Mouse (Mus musculus) stomach, embryonic 15.5 days (tissue): ENCODE data around the gene Gm45837. TPM values are rescaled to one million over a fixed set of nuclear protein-coding genes. Genes with fewer than 3 reads are reported as not detected.

Experiments
- ATAC-seq: fragments of 200-750 bp; cut with Nextera tagmentation; 2 replicates; pipeline ENCODE4 v1.8.0; 2017; ENCODE audit warnings: low read depth, moderate number of reproducible peaks, moderate TSS enrichment; ENCODE audit not compliant: insufficient read depth, low FRiP score
- H3K27ac ChIP-seq: fragments of 300-500 bp; sonication (generic); 2 replicates; pipeline ENCODE4 v1.5.1; 2015; ENCODE audit warnings: mild to moderate bottlenecking, inconsistent platforms
- H3K27me3 ChIP-seq: fragments of 300-500 bp; sonication (generic); replicated peaks from 2 replicates; pipeline ENCODE4 v1.6.1; 2015; ENCODE audit warnings: inconsistent platforms
- H3K36me3 ChIP-seq: fragments of 300-500 bp; sonication (generic); 2 replicates; pipeline ENCODE4 v1.6.1; 2015; ENCODE audit warnings: inconsistent platforms
- H3K4me1 ChIP-seq: fragments of 300-500 bp; sonication (generic); 2 replicates; pipeline ENCODE4 v1.6.1; 2015; ENCODE audit warnings: inconsistent platforms
- H3K4me2 ChIP-seq: fragments of 300-500 bp; sonication (generic); 2 replicates; pipeline ENCODE4 v1.6.1; 2015; ENCODE audit warnings: mild to moderate bottlenecking, inconsistent platforms
- H3K4me3 ChIP-seq: fragments of 300-500 bp; sonication (generic); replicated peaks from 2 replicates; pipeline ENCODE4 v1.5.1; 2015; ENCODE audit warnings: inconsistent platforms
- H3K9ac ChIP-seq: fragments of 300-500 bp; sonication (generic); 2 replicates; pipeline ENCODE4 v1.6.1; 2015; ENCODE audit warnings: inconsistent platforms
- H3K9me3 ChIP-seq: fragments of 300-500 bp; sonication (generic); 2 replicates; pipeline ENCODE4 v1.6.1; 2016; ENCODE audit warnings: inconsistent platforms
- WGBS: fragments of 180-500 bp; shearing (Covaris S2); methylation state at CpG from one replicate; pipeline ENCODE4 v1.1.7; 2015; 5-methylcytosine and 5-hydroxymethylcytosine counted together
- polyA plus RNA-seq: library from polyadenylated mRNA; unstranded; fragments of >200 nt; fragmentation: Nextera tagmentation; extraction: Ambion mirVana; gene quantifications from 2 replicates; pipeline ENCODE4 v1.2.1, GENCODE M21; 2015

Gm45837 gene
- polyA plus RNA-seq, 1 experiment from 2014 or later, result 8.0 TPM

- H3K9ac ChIP-seq, result no peak overlapping the region
- no peaks in the 10 kb centered on the region for H3K9me3 ChIP-seq
- no peak overlapping the region for H3K4me3 ChIP-seq
- no peaks in the 10 kb centered on the region for H3K27me3 ChIP-seq
- no peak overlapping the region for H3K4me2 ChIP-seq
- 29% methylated on average over 4 of the region's 4 CpGs for WGBS
- H3K36me3 ChIP-seq, result no peaks in the 10 kb centered on the region
- H3K4me1 ChIP-seq, result no peaks in the 10 kb centered on the region
- no peak for ATAC-seq
- H3K27ac ChIP-seq, result no peak overlapping the region
Observed at GRCm38 (mm10) chr7:101490952-101491351, 80.3 kb downstream of the Gm45837 start.

DNA sequence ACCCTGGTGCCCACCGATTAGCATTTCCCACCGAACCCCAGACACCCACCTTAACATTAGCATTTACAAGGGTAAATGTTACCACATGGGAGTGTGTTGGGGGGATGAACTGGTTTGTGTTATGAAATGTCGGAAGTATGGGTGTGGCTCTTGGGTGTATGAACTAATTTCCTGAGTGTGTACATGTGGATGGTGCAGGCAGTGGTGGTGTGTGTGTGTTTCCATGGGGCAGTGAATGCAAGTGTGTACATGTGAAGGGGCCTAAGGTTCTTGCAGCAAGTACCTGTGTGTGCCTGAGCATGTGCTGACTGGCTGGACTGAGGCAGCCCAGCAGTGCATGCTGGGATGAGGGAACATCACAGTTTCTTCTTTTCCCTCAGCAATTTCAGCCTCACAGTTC is 87.7 kb downstream of the Gm45837 start:
- H3K9ac ChIP-seq, result no peak overlapping the region
- H3K9me3 ChIP-seq, result no peaks in the 10 kb centered on the region
- no peak overlapping the region for H3K4me3 ChIP-seq
- WGBS, result 75% methylated on average over 3 of the region's 3 CpGs
- H3K27ac ChIP-seq, result no peak overlapping the region
- no peak overlapping the region for H3K4me2 ChIP-seq
- 0 out of 2 replicates have a peak, but pooled peaks cover 2% of the 10 kb centered on the region for H3K27me3 ChIP-seq
- no peaks in the 10 kb centered on the region for H3K36me3 ChIP-seq
- no peak for ATAC-seq
- no peaks in the 10 kb centered on the region for H3K4me1 ChIP-seq

- no peak for ATAC-seq
- no peak overlapping the region for H3K4me3 ChIP-seq
- no peak overlapping the region for H3K27ac ChIP-seq
- H3K4me2 ChIP-seq, result no peak overlapping the region
- H3K36me3 ChIP-seq, result no peaks in the 10 kb centered on the region
- H3K9me3 ChIP-seq, result no peaks in the 10 kb centered on the region
- H3K27me3 ChIP-seq, result peaks cover 11% of the 10 kb centered on the region
- no peak overlapping the region for H3K9ac ChIP-seq
- H3K4me1 ChIP-seq, result peaks cover 6% of the 10 kb centered on the region; the same call in 1 of the 2 replicates
- 38% methylated on average over 10 of the region's 10 CpGs for WGBS
Observed at GRCm38 (mm10) chr7:101499251-101499650, 88.6 kb downstream of the Gm45837 start.

GRCm38 (mm10) chr7:101499701-101500100 is 89.0 kb downstream of the Gm45837 start:
- Histone ChIP-seq H3K9me3 (no peaks in the 10 kb centered on the region), H3K4me3 (no peak overlapping the region), H3K27me3 (peaks cover 15% of the 10 kb centered on the region), H3K4me2 (no peak overlapping the region), H3K36me3 (no peaks in the 10 kb centered on the region), H3K4me1 (peaks cover 11% of the 10 kb centered on the region; the same call in 1 of the 2 replicates), H3K9ac (no peak overlapping the region), H3K27ac (no peak overlapping the region)
- no peak for ATAC-seq
- WGBS, result 66% methylated on average over 9 of the region's 9 CpGs

DNA sequence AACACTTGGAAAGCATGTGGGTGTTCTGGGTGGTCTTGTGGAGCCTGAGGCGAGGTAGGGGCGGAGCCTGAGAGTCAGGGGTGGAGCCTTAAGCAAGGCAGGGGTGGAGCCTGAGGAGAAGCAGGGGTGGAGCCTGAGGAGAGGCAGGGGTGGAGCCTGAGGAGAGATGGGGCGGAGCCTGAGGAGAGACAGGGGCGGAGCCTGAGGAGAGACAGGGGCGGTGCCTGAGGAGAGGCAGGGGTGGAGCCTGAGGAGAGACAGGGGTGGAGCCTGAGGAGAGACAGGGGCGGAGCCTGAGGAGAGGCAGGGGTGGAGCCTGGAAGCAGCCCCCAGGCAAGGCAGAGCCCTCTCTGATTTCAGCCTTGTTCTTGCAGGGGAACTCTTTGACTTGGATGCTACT is 90.5 kb downstream of the Gm45837 start:
- no peak overlapping the region for H3K27ac ChIP-seq
- no peak overlapping the region for H3K9ac ChIP-seq
- 67% methylated on average over 6 of the region's 6 CpGs for WGBS
- ATAC-seq, result no peak
- H3K9me3 ChIP-seq, result no peaks in the 10 kb centered on the region
- H3K4me1 ChIP-seq, result peaks cover 13% of the 10 kb centered on the region; the same call in 1 of the 2 replicates
- H3K27me3 ChIP-seq, result peaks cover 15% of the 10 kb centered on the region
- H3K36me3 ChIP-seq, result no peaks in the 10 kb centered on the region
- no peak overlapping the region for H3K4me2 ChIP-seq
- no peak overlapping the region for H3K4me3 ChIP-seq

GRCm38 (mm10) chr7:101501675-101502074 is 91.0 kb downstream of the Gm45837 start:
- Histone ChIP-seq H3K27ac (no peak overlapping the region), H3K9ac (no peak overlapping the region), H3K36me3 (no peaks in the 10 kb centered on the region), H3K4me3 (no peak overlapping the region), H3K4me1 (peaks cover 13% of the 10 kb centered on the region; the same call in 1 of the 2 replicates), H3K27me3 (peaks cover 15% of the 10 kb centered on the region), H3K9me3 (no peaks in the 10 kb centered on the region), H3K4me2 (no peak overlapping the region)
- 70% methylated on average over 6 of the region's 6 CpGs for WGBS
- no peak for ATAC-seq

- WGBS, result 22% methylated on average over 8 of the region's 8 CpGs
- no peak overlapping the region for H3K4me3 ChIP-seq
- H3K9ac ChIP-seq, result no peak overlapping the region
- H3K27ac ChIP-seq, result no peak overlapping the region
- no peak for ATAC-seq
- no peak overlapping the region for H3K4me2 ChIP-seq
- H3K9me3 ChIP-seq, result no peaks in the 10 kb centered on the region
- peaks cover 15% of the 10 kb centered on the region for H3K27me3 ChIP-seq
- peaks cover 13% of the 10 kb centered on the region; the same call in 1 of the 2 replicates for H3K4me1 ChIP-seq
- no peaks in the 10 kb centered on the region for H3K36me3 ChIP-seq
Observed at GRCm38 (mm10) chr7:101503351-101503750, 92.7 kb downstream of the Gm45837 start.

DNA sequence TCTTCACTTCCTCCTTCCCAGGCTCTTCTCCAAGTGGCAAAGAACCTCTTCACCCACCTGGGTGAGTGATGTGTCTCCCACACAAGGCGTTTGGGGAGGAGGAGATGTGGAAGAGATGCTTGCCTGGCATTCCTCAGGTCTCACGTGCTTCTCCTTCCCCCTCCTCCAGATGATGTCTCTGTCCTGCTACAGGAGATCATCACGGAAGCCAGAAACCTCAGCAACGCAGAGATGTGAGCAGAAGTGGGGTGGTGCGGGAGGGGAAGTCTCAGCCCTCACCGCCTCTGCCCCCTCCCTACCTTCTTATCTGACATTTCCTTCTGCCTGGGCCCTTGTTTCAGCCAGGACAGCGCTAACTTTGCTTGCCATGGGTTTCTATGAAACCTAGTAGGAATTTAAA is 93.1 kb downstream of the Gm45837 start:
- no peak overlapping the region for H3K9ac ChIP-seq
- no peak overlapping the region for H3K27ac ChIP-seq
- WGBS, result 27% methylated on average over 7 of the region's 7 CpGs
- H3K36me3 ChIP-seq, result no peaks in the 10 kb centered on the region
- H3K4me2 ChIP-seq, result peak overlapping the region; percentile 61
- H3K4me3 ChIP-seq, result no peak overlapping the region
- peaks cover 13% of the 10 kb centered on the region; the same call in 1 of the 2 replicates for H3K4me1 ChIP-seq
- peaks cover 15% of the 10 kb centered on the region for H3K27me3 ChIP-seq
- H3K9me3 ChIP-seq, result no peaks in the 10 kb centered on the region
- no peak for ATAC-seq

- peaks cover 13% of the 10 kb centered on the region; the same call in 1 of the 2 replicates for H3K4me1 ChIP-seq
- H3K9me3 ChIP-seq, result no peaks in the 10 kb centered on the region
- H3K27ac ChIP-seq, result no peak overlapping the region
- 9% methylated on average over 24 of the region's 24 CpGs for WGBS
- H3K27me3 ChIP-seq, result peaks cover 15% of the 10 kb centered on the region
- peak; percentile 37; the same call in 1 of the 2 replicates for ATAC-seq
- no peaks in the 10 kb centered on the region for H3K36me3 ChIP-seq
- no peak overlapping the region for H3K9ac ChIP-seq
- H3K4me2 ChIP-seq, result peak overlapping the region; percentile 61
- H3K4me3 ChIP-seq, result peak overlapping the region; percentile 28
Observed at GRCm38 (mm10) chr7:101504507-101504906, 93.8 kb downstream of the Gm45837 start.

GRCm38 (mm10) chr7:101509212-101509611 is 98.5 kb downstream of the Gm45837 start:
- whole genome bisulfite sequencing, result 48% methylated on average over 2 of the region's 2 CpGs
- Histone ChIP-seq H3K9me3 (no peaks in the 10 kb centered on the region), H3K4me1 (peaks cover 7% of the 10 kb centered on the region; the same call in 1 of the 2 replicates), H3K36me3 (no peaks in the 10 kb centered on the region), H3K27me3 (peaks cover 4% of the 10 kb centered on the region), H3K9ac (no peak overlapping the region), H3K4me2 (no peak overlapping the region), H3K27ac (no peak overlapping the region), H3K4me3 (no peak overlapping the region)
- ATAC-seq, result no peak

GRCm38 (mm10) chr7:101513655-101514054 is 103.0 kb downstream of the Gm45837 start:
- no peak overlapping the region for H3K4me3 ChIP-seq
- no peak overlapping the region for H3K9ac ChIP-seq
- no peak overlapping the region for H3K4me2 ChIP-seq
- no peaks in the 10 kb centered on the region for H3K9me3 ChIP-seq
- no peaks in the 10 kb centered on the region for H3K27me3 ChIP-seq
- H3K4me1 ChIP-seq, result no peaks in the 10 kb centered on the region
- WGBS, result 59% methylated on average over 7 of the region's 7 CpGs
- ATAC-seq, result no peak
- no peaks in the 10 kb centered on the region for H3K36me3 ChIP-seq
- no peak overlapping the region for H3K27ac ChIP-seq

GRCm38 (mm10) chr7:101514768-101515167 is 104.1 kb downstream of the Gm45837 start:
- no peak for ATAC-seq
- 68% methylated on average over 6 of the region's 6 CpGs for WGBS

DNA sequence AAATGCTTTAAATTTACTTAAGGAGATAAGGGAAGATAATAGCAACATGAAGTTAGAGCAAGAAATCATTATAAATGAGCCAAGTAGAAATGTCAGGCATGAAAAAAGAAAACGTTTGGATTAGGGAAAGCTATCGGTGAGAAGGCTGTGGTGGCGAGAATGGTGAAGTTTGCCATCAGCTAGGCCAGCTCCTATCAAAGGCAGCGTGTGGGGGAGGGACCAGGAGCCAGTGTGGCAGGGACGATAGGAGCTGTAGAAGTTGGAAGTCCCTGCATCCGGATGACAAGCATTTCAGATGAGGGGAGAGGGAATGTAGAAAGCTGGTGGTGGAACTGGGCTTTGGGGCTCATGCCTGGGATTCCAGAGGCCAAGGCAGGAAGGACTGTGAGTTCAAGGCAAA is 104.6 kb downstream of the Gm45837 start:
- no peak overlapping the region for H3K27ac ChIP-seq
- H3K9ac ChIP-seq, result no peak overlapping the region
- H3K27me3 ChIP-seq, result no peaks in the 10 kb centered on the region
- H3K4me1 ChIP-seq, result no peaks in the 10 kb centered on the region
- no peak overlapping the region for H3K4me3 ChIP-seq
- no peaks in the 10 kb centered on the region for H3K36me3 ChIP-seq
- ATAC-seq, result no peak
- no peaks in the 10 kb centered on the region for H3K9me3 ChIP-seq
- H3K4me2 ChIP-seq, result no peak overlapping the region
- WGBS, result 33% methylated on average over 6 of the region's 6 CpGs

More at GRCm38 (mm10) chr7:101514768-101515167, 104.1 kb downstream of the Gm45837 start:
- Histone ChIP-seq H3K36me3 (no peaks in the 10 kb centered on the region), H3K9me3 (no peaks in the 10 kb centered on the region), H3K27ac (no peak overlapping the region), H3K4me3 (no peak overlapping the region), H3K9ac (no peak overlapping the region), H3K27me3 (no peaks in the 10 kb centered on the region), H3K4me2 (no peak overlapping the region), H3K4me1 (no peaks in the 10 kb centered on the region)
